Mouse (Mus musculus): ENCODE data around the gene Clnk. TPM values are rescaled to one million over a fixed set of nuclear protein-coding genes. Genes with fewer than 3 reads are reported as not detected.

The Clnk gene
- polyA plus RNA-seq, 1 experiment from 2014 or later = 0.51 TPM

- H3K27ac ChIP-seq (ENCODE audit: low read depth, low read length) = no peak overlapping the region
- no peak for ATAC-seq (ENCODE audit: low FRiP score)
- H3K4me2 ChIP-seq (replicated peaks; ENCODE audit: low read depth, low read length) = no peak overlapping the region
- DNase-seq (ENCODE audit: low spot score) = no peak
- no peak overlapping the region for H3K4me3 ChIP-seq (ENCODE audit: low read depth, low read length)
- H3K9ac ChIP-seq (ENCODE audit: low read depth, low read length) = no peak overlapping the region
- H3K36me3 ChIP-seq (ENCODE audit: control insufficient read depth, insufficient read depth, low read length) = no peaks in the 10 kb centered on the region
- 90% methylated on average over 5 of the region's 5 CpGs for WGBS
- no peaks in the 10 kb centered on the region for H3K27me3 ChIP-seq (ENCODE audit: control insufficient read depth, insufficient read depth, low read length)
- no peaks in the 10 kb centered on the region for H3K9me3 ChIP-seq (ENCODE audit: control insufficient read depth, low read length)
- H3K4me1 ChIP-seq (replicated peaks; ENCODE audit: control insufficient read depth, insufficient read depth, low read length) = no peaks in the 10 kb centered on the region
Measured at GRCm38 (mm10) chr5:38788820-38789219, 87.8 kb downstream of the Clnk start.

- Histone ChIP-seq H3K36me3 (ENCODE audit: control insufficient read depth, insufficient read depth, low read length) (no peaks in the 10 kb centered on the region), H3K4me1 (replicated peaks; ENCODE audit: control insufficient read depth, insufficient read depth, low read length) (no peaks in the 10 kb centered on the region), H3K9ac (ENCODE audit: low read depth, low read length) (no peak overlapping the region), H3K4me3 (ENCODE audit: low read depth, low read length) (no peak overlapping the region), H3K27me3 (ENCODE audit: control insufficient read depth, insufficient read depth, low read length) (no peaks in the 10 kb centered on the region), H3K9me3 (ENCODE audit: control insufficient read depth, low read length) (no peaks in the 10 kb centered on the region), H3K4me2 (replicated peaks; ENCODE audit: low read depth, low read length) (peak overlapping the region; percentile 25; the same call in 1 of the 2 replicates), H3K27ac (ENCODE audit: low read depth, low read length) (no peak overlapping the region)
- peak; percentile 20; the same call in 1 of the 2 replicates for ATAC-seq (ENCODE audit: low FRiP score)
- peak; percentile 17 for DNase-seq (ENCODE audit: low spot score)
- WGBS = 38% methylated on average over 15 of the region's 15 CpGs
Measured at GRCm38 (mm10) chr5:38787851-38788520, 88.6 kb downstream of the Clnk start.

DNA sequence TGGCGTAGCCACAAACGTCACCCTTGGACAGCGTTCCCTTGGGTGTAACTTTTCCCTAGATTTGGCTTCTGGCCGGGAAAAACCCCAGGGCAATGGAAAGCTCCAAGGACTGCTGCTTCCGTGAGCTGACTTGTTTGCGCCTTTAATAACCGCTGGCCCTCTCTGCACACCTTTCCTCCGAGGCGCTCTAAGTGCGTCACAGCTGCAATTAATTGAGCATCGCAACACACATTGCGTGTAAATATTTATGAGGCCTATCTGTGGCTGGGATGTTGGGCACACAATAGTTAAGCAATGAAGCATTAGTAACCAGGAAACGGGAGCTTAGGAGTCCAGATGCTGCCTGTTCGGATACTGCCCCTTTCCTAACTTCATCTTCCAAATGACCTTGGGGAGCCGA, 90.5 kb downstream of the Clnk start:
- Histone ChIP-seq H3K4me3 (ENCODE audit: low read depth, low read length) (no peak overlapping the region), H3K36me3 (ENCODE audit: control insufficient read depth, insufficient read depth, low read length) (no peaks in the 10 kb centered on the region), H3K27ac (ENCODE audit: low read depth, low read length) (no peak overlapping the region), H3K4me1 (replicated peaks; ENCODE audit: control insufficient read depth, insufficient read depth, low read length) (no peaks in the 10 kb centered on the region), H3K9me3 (ENCODE audit: control insufficient read depth, low read length) (no peaks in the 10 kb centered on the region), H3K27me3 (ENCODE audit: control insufficient read depth, insufficient read depth, low read length) (no peaks in the 10 kb centered on the region), H3K4me2 (replicated peaks; ENCODE audit: low read depth, low read length) (no peak overlapping the region), H3K9ac (ENCODE audit: low read depth, low read length) (no peak overlapping the region)
- ATAC-seq (ENCODE audit: low FRiP score) = peak; percentile 43; the same call in 1 of the 2 replicates
- peak; percentile 12 for DNase-seq (ENCODE audit: low spot score)
- WGBS = 74% methylated on average over 15 of the region's 15 CpGs

DNA sequence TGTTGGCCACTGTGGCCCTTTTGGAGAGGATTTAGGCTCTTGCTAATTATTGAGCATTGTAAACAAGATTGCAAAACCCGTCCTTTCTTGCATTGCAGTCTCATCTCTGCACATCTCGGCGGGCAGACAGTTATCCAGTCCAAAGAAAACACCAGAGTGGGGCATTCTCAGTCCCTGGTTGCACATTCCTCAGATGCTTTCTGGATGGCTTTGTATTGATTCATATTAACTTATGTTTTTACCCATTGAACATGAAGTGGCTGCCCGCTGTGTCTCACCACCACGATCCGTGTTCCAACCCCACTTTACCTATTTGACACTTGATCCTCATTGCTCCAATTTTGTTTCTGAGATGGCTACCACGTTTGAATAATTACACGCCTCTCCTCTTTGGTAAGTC, 90.9 kb downstream of the Clnk start:
- WGBS = 81% methylated on average over 8 of the region's 8 CpGs
- no peak for ATAC-seq (ENCODE audit: low FRiP score)

GRCm38 (mm10) chr5:38781813-38782212, 94.8 kb downstream of the Clnk start:
- no peaks in the 10 kb centered on the region for H3K9me3 ChIP-seq (ENCODE audit: control insufficient read depth, low read length)
- no peaks in the 10 kb centered on the region for H3K27me3 ChIP-seq (ENCODE audit: control insufficient read depth, insufficient read depth, low read length)
- no peak overlapping the region for H3K4me3 ChIP-seq (ENCODE audit: low read depth, low read length)
- DNase-seq (ENCODE audit: low spot score) (peak; percentile 81), ATAC-seq (ENCODE audit: low FRiP score) (0 out of 2 replicates have a peak, but pooled peaks have one; percentile 28)
- H3K9ac ChIP-seq (ENCODE audit: low read depth, low read length) = no peak overlapping the region
- H3K4me2 ChIP-seq (replicated peaks; ENCODE audit: low read depth, low read length) = no peak overlapping the region
- no peaks in the 10 kb centered on the region for H3K36me3 ChIP-seq (ENCODE audit: control insufficient read depth, insufficient read depth, low read length)
- H3K27ac ChIP-seq (ENCODE audit: low read depth, low read length) = no peak overlapping the region
- H3K4me1 ChIP-seq (replicated peaks; ENCODE audit: control insufficient read depth, insufficient read depth, low read length) = no peaks in the 10 kb centered on the region
- 39% methylated on average over 4 of the region's 4 CpGs for WGBS

More for the DNA sequence above, 90.9 kb downstream of the Clnk start:
- Histone ChIP-seq H3K27me3 (ENCODE audit: control insufficient read depth, insufficient read depth, low read length) (no peaks in the 10 kb centered on the region), H3K4me3 (ENCODE audit: low read depth, low read length) (no peak overlapping the region), H3K9ac (ENCODE audit: low read depth, low read length) (no peak overlapping the region), H3K4me1 (replicated peaks; ENCODE audit: control insufficient read depth, insufficient read depth, low read length) (no peaks in the 10 kb centered on the region), H3K9me3 (ENCODE audit: control insufficient read depth, low read length) (no peaks in the 10 kb centered on the region), H3K27ac (ENCODE audit: low read depth, low read length) (no peak overlapping the region), H3K36me3 (ENCODE audit: control insufficient read depth, insufficient read depth, low read length) (no peaks in the 10 kb centered on the region), H3K4me2 (replicated peaks; ENCODE audit: low read depth, low read length) (no peak overlapping the region)
- DNase-seq (ENCODE audit: low spot score) = no peak

- Histone ChIP-seq H3K4me3 (ENCODE audit: low read depth, low read length) (no peak overlapping the region), H3K4me1 (replicated peaks; ENCODE audit: control insufficient read depth, insufficient read depth, low read length) (no peaks in the 10 kb centered on the region), H3K27me3 (ENCODE audit: control insufficient read depth, insufficient read depth, low read length) (no peaks in the 10 kb centered on the region), H3K9ac (ENCODE audit: low read depth, low read length) (no peak overlapping the region), H3K27ac (ENCODE audit: low read depth, low read length) (no peak overlapping the region), H3K36me3 (ENCODE audit: control insufficient read depth, insufficient read depth, low read length) (no peaks in the 10 kb centered on the region), H3K4me2 (replicated peaks; ENCODE audit: low read depth, low read length) (no peak overlapping the region), H3K9me3 (ENCODE audit: control insufficient read depth, low read length) (no peaks in the 10 kb centered on the region)
- WGBS = 78% methylated on average over 8 of the region's 8 CpGs
- ATAC-seq (ENCODE audit: low FRiP score) (no peak), DNase-seq (ENCODE audit: low spot score) (no peak)
Measured at GRCm38 (mm10) chr5:38780631-38781030, 96.0 kb downstream of the Clnk start.

DNA sequence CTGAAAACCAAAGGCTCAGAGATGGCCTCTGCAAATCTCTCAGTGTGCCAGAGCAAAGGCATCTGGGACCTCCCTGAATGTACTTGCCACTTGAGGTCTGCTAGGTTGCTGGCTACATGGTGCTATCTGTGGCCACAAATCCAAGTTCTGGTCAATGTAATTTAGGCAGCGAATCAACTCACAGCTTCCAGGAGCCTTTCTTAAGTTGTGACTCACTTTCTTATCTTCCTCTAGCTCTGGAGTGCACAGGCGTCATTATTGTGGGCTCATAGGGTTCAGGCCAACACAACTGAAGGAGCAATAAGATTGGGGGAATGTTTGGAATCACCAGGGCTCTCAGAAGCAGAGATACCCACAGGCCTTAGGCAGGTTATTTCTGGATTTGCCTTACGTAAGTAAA, 96.6 kb downstream of the Clnk start:
- Histone ChIP-seq H3K9me3 (ENCODE audit: control insufficient read depth, low read length) (no peaks in the 10 kb centered on the region), H3K36me3 (ENCODE audit: control insufficient read depth, insufficient read depth, low read length) (no peaks in the 10 kb centered on the region), H3K4me3 (ENCODE audit: low read depth, low read length) (no peak overlapping the region), H3K4me2 (replicated peaks; ENCODE audit: low read depth, low read length) (no peak overlapping the region), H3K27ac (ENCODE audit: low read depth, low read length) (no peak overlapping the region), H3K4me1 (replicated peaks; ENCODE audit: control insufficient read depth, insufficient read depth, low read length) (no peaks in the 10 kb centered on the region), H3K27me3 (ENCODE audit: control insufficient read depth, insufficient read depth, low read length) (no peaks in the 10 kb centered on the region), H3K9ac (ENCODE audit: low read depth, low read length) (no peak overlapping the region)
- WGBS = 84% methylated on average over 3 of the region's 3 CpGs
- no peak for DNase-seq (ENCODE audit: low spot score)
- ATAC-seq (ENCODE audit: low FRiP score) = no peak

DNA sequence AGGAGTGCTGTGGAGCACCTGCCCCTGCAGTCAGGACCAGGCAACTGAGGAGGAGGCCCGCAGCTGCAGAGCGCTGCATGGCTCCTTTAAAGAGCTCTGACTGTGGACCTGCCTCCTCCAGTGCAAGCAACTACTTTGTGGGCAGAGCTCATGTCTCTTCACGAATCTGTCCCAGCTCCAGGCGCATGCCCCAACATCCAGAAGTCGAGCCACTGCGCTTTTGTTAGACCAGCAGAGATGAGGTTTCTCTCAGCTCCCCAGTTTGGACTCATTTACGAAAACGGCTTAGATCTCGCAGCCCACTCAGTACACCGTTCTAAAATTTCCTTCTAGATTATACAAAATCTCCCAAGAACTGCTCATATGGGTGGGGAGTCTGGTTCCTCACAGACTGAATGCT, 101.1 kb downstream of the Clnk start:
- Histone ChIP-seq H3K4me3 (ENCODE audit: low read depth, low read length) (no peak overlapping the region), H3K27me3 (ENCODE audit: control insufficient read depth, insufficient read depth, low read length) (no peaks in the 10 kb centered on the region), H3K9me3 (ENCODE audit: control insufficient read depth, low read length) (no peaks in the 10 kb centered on the region), H3K27ac (ENCODE audit: low read depth, low read length) (no peak overlapping the region), H3K4me1 (replicated peaks; ENCODE audit: control insufficient read depth, insufficient read depth, low read length) (no peaks in the 10 kb centered on the region), H3K9ac (ENCODE audit: low read depth, low read length) (no peak overlapping the region), H3K36me3 (ENCODE audit: control insufficient read depth, insufficient read depth, low read length) (no peaks in the 10 kb centered on the region), H3K4me2 (replicated peaks; ENCODE audit: low read depth, low read length) (no peak overlapping the region)
- ATAC-seq (ENCODE audit: low FRiP score) (no peak), DNase-seq (ENCODE audit: low spot score) (no peak)
- WGBS = 76% methylated on average over 10 of the region's 10 CpGs

DNA sequence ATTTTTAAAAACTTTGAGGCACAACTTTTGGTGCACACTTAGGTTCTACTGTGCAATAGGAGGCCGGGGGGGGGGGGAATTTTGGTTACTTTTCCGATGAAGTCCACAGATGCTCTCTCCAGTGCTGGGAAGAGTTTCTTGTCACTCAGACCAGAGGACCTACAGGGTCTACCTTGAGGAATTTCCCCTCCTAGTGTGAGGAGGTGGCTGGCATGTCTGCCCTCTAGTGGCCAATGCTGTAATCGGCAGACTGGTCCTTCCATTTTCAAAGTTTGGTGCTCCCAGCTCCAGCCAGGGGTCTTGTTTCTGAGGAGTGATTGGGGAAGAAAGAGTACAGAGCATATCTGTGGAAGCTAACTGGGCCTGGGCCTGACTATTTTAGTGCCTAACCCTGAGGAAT, 121.7 kb downstream of the Clnk start:
- Histone ChIP-seq H3K27me3 (ENCODE audit: control insufficient read depth, insufficient read depth, low read length) (no peaks in the 10 kb centered on the region), H3K36me3 (ENCODE audit: control insufficient read depth, insufficient read depth, low read length) (no peaks in the 10 kb centered on the region), H3K27ac (ENCODE audit: low read depth, low read length) (no peak overlapping the region), H3K4me1 (replicated peaks; ENCODE audit: control insufficient read depth, insufficient read depth, low read length) (no peaks in the 10 kb centered on the region), H3K9me3 (ENCODE audit: control insufficient read depth, low read length) (no peaks in the 10 kb centered on the region), H3K4me3 (ENCODE audit: low read depth, low read length) (no peak overlapping the region), H3K4me2 (replicated peaks; ENCODE audit: low read depth, low read length) (no peak overlapping the region), H3K9ac (ENCODE audit: low read depth, low read length) (no peak overlapping the region)
- DNase-seq (ENCODE audit: low spot score) = peak; percentile 63
- 23% methylated on average over 3 of the region's 3 CpGs for whole genome bisulfite sequencing
- ATAC-seq (ENCODE audit: low FRiP score) = no peak

All from hindbrain, embryonic 11.5 days (tissue).